14 mouse cellular contexts compared by ENCODE assay signal in genomic region chr9:96995717-96996116, GRCm38 (mm10).
"Had no signal": no experiment of that assay in that cellular context is flagged by ENCODE, and none has a peak within 500 bp of the region (broad histone marks: within the 10 kb centered on the region; RNA-seq: fewer than 3 reads in every experiment).

No protein-coding gene starts in this region.

- H3K9me3 ChIP-seq: limb, embryonic 15.5 days; liver, embryonic 12.5 days; neural tube, embryonic 15.5 days had no signal

- H3K4me3 ChIP-seq: limb, embryonic 15.5 days; liver, embryonic 12.5 days; midbrain, embryonic 10.5 days; myocyte; neural tube, embryonic 15.5 days had no signal

- H3K36me3 ChIP-seq: liver, embryonic 12.5 days had no signal

- H3K27ac ChIP-seq: limb, embryonic 15.5 days; liver, embryonic 12.5 days; midbrain, embryonic 10.5 days; neural tube, embryonic 15.5 days had no signal

- H3K4me2 ChIP-seq: limb, embryonic 15.5 days; liver, embryonic 12.5 days; lung, embryonic 14.5 days; neural tube, embryonic 15.5 days had no signal

- H3K4me1 ChIP-seq: liver, embryonic 12.5 days had no signal

- H3K27me3 ChIP-seq: limb, embryonic 15.5 days; liver, embryonic 12.5 days; neural tube, embryonic 15.5 days had no signal

- H3K9ac ChIP-seq: limb, embryonic 15.5 days; liver, embryonic 12.5 days; lung, embryonic 14.5 days; neural tube, embryonic 15.5 days had no signal

- ATAC-seq: liver, embryonic 12.5 days had no signal

- DNase-seq: kidney, adult 2 months; kidney, postnatal 36 days; lung, embryonic 14.5 days; lung, postnatal 10 days; lung, postnatal 4 days; right cerebral cortex, adult 18-20 months; right cerebral cortex, postnatal 25 days; thymus, adult 18-20 months; thymus, postnatal 14 days had no signal
